Mouse (Mus musculus) olfactory bulb, adult 2 months (tissue): ENCODE results near the gene Mical2.

Experiments
- CTCF ChIP-seq: fragments of 200-500 bp; IDR thresholded peaks from 2 replicates; pipeline ENCODE4 v1.5.1; 2012; ENCODE audit warnings: low read depth, mild to moderate bottlenecking, low read length, moderate library complexity; ENCODE audit not compliant: insufficient read depth
- POLR2A ChIP-seq: fragments of 200-500 bp; IDR thresholded peaks from 2 replicates; pipeline ENCODE4 v1.6.1; 2012; ENCODE audit warnings: mild to moderate bottlenecking, low read depth, low read length, moderate library complexity; ENCODE audit not compliant: insufficient read depth

GRCm38 (mm10) chr7:112405578-112405977 lies 179.9 kb downstream of the Mical2 start:
- TF ChIP-seq CTCF (no peak), POLR2A (no peak)
